In genomic region chr2:118299981-118300380, GRCm38 (mm10) we compare ENCODE assay signal across 31 mouse cellular contexts. TPM values are rescaled to one million over a fixed set of nuclear protein-coding genes. Genes with fewer than 3 reads are reported as not detected.
DNase-seq lines count a peak whose midpoint lies in the region; TF ChIP-seq lines count a peak whose summit lies in the region.
"Had no signal": no experiment of that assay in that cellular context is flagged by ENCODE, and none has a peak within 500 bp of the region (broad histone marks: within the 10 kb centered on the region; RNA-seq: fewer than 3 reads in every experiment).

No protein-coding gene starts in this region.

- no peaks in the 10 kb centered on the region for H3K4me1 ChIP-seq in heart, embryonic 10.5 days
- H3K4me1 ChIP-seq in cerebellum, adult 2 months (ENCODE audit: control insufficient read depth, insufficient read depth, low read length), result no peaks in the 10 kb centered on the region
- H3K4me1 ChIP-seq: embryonic facial prominence, embryonic 13.5 days; forebrain, embryonic 15.5 days; heart, embryonic 12.5 days; heart, embryonic 15.5 days; hindbrain, embryonic 10.5 days had no signal

- H3K27ac ChIP-seq in heart, embryonic 10.5 days, result no peak overlapping the region
- H3K27ac ChIP-seq in cerebellum, adult 2 months (ENCODE audit: insufficient read depth, low read length), result no peak overlapping the region
- H3K27ac ChIP-seq: embryonic facial prominence, embryonic 10.5 days; embryonic facial prominence, embryonic 13.5 days; forebrain, embryonic 15.5 days; heart, embryonic 15.5 days; hindbrain, embryonic 10.5 days; hindbrain, embryonic 13.5 days; hindbrain, postnatal 0 days had no signal

- 77% methylated on average over 2 of the region's 2 CpGs for WGBS in heart, embryonic 10.5 days
- WGBS in cerebellum, adult 2 months, result 94% methylated on average over 2 of the region's 2 CpGs

- DNase-seq in heart, adult 11 months, result peak; percentile 61
- no peak for DNase-seq in heart, embryonic 10.5 days (ENCODE audit: low spot score)
- DNase-seq in Muller cell, postnatal 12 days (ENCODE audit: inconsistent ontology term), result peak; percentile 55
- peak; percentile 33 for DNase-seq in adrenal gland, postnatal 10 days
- DNase-seq in adrenal gland, postnatal 36 days, result peak; percentile 35 to 52
- no peak for DNase-seq in gastrocnemius, postnatal 36 days
- no peak for DNase-seq in cerebellum, adult 2 months
- no peak for DNase-seq in spleen, adult 12 weeks (ENCODE audit: low spot score)
- DNase-seq: cerebellum, adult 11 months; cerebellum, adult 8-10 months; cerebellum, postnatal 10 days; cerebellum, postnatal 36 days; embryo, embryonic 11 days; gastrocnemius, postnatal 25 days; heart, postnatal 10 days; heart, postnatal 36 days; kidney, adult 2 months had no signal

- H3K36me3 ChIP-seq in heart, embryonic 10.5 days, result no peaks in the 10 kb centered on the region
- H3K36me3 ChIP-seq: embryonic facial prominence, embryonic 10.5 days; embryonic facial prominence, embryonic 13.5 days; forebrain, embryonic 15.5 days; heart, embryonic 12.5 days; heart, embryonic 15.5 days; hindbrain, embryonic 10.5 days; hindbrain, embryonic 13.5 days had no signal

- H3K27me3 ChIP-seq in heart, embryonic 10.5 days (ENCODE audit: insufficient read depth, poor library complexity, severe bottlenecking), result no peaks in the 10 kb centered on the region
- no peaks in the 10 kb centered on the region for H3K27me3 ChIP-seq in cerebellum, adult 2 months (ENCODE audit: control insufficient read depth, insufficient read depth, low read length)
- H3K27me3 ChIP-seq: embryonic facial prominence, embryonic 13.5 days; forebrain, embryonic 15.5 days; heart, embryonic 15.5 days; hindbrain, embryonic 13.5 days had no signal

- TF ChIP-seq CTCF in cerebellum, adult 2 months (IDR thresholded peaks at IDR 0.05; ENCODE audit: borderline replicate concordance, insufficient read depth, low read depth, low read length), result no peak

- no peak for TF ChIP-seq POLR2A in cerebellum, adult 2 months (IDR thresholded peaks at IDR 0.05; ENCODE audit: borderline replicate concordance, insufficient read depth, low read length)

- intact Hi-C loops in gastrocnemius, postnatal 36 days (cut with DNase I), result no loop called here

- H3K9me3 ChIP-seq in heart, embryonic 10.5 days, result no peaks in the 10 kb centered on the region
- H3K9me3 ChIP-seq: embryonic facial prominence, embryonic 10.5 days; embryonic facial prominence, embryonic 13.5 days; forebrain, embryonic 15.5 days; heart, embryonic 12.5 days; heart, embryonic 15.5 days; hindbrain, embryonic 10.5 days; hindbrain, embryonic 13.5 days had no signal

- H3K4me3 ChIP-seq in heart, embryonic 10.5 days, result no peak overlapping the region
- H3K4me3 ChIP-seq in cerebellum, adult 2 months (replicated peaks; ENCODE audit: insufficient read depth, low read depth, low read length), result no peak overlapping the region
- H3K4me3 ChIP-seq: embryonic facial prominence, embryonic 10.5 days; embryonic facial prominence, embryonic 13.5 days; forebrain, embryonic 15.5 days; heart, embryonic 12.5 days; heart, embryonic 15.5 days; hindbrain, embryonic 10.5 days; hindbrain, embryonic 13.5 days had no signal

RNA-seq across cellular contexts. Expression of gene Fsip1, which starts 43.2 kb away (rescaled TPM):
- 0.18 and 0.59 TPM in 2 replicates for polyA plus RNA-seq in heart, embryonic 10.5 days (2016; fragmentation: Nextera tagmentation; extraction: Ambion mirVana)
- total RNA-seq in adrenal gland, postnatal 10 days (2021), result under 1 TPM; 0.45 to 0.79 TPM
- total RNA-seq in adrenal gland, postnatal 36 days (2021), result under 1 TPM; 0.23 to 0.26 TPM
- not detected for total RNA-seq in gastrocnemius, postnatal 36 days (2021)
- 0.36 and 0.38 TPM in 2 replicates for polyA plus RNA-seq in cerebellum, adult 2 months (2012; rRNA removed)
- total RNA-seq: gastrocnemius, adult 8-10 months; gastrocnemius, postnatal 25 days; granulocyte monocyte progenitor cell, adult 5-6 weeks; heart, adult 8-10 months; heart, postnatal 10 days; heart, postnatal 36 days; MEL had no signal
- polyA plus RNA-seq: activated CD4-positive, CD25-positive, alpha-beta regulatory T cell, adult 4 months; CD4-positive, CD25-positive, alpha-beta regulatory T cell, adult 4 months; heart, embryonic 12.5 days had no signal

Comparison
In these comparisons a context has a peak if more than half of its experiments do, and no peak if none do; other contexts are left out.
1. DNase-seq: peak in heart, adult 11 months (single experiment), Muller cell, postnatal 12 days (single experiment), adrenal gland, postnatal 10 days (single experiment) and adrenal gland, postnatal 36 days (2 of 2); none in heart, embryonic 10.5 days (single experiment), gastrocnemius, postnatal 36 days (0 of 2), cerebellum, adult 2 months (0 of 2) and spleen, adult 12 weeks (single experiment).